Mouse (Mus musculus) thymus, postnatal 4 days (tissue): ENCODE measurements around the gene Hbb-bh2.
"Not testable (repeated sequence)": the region's sequence is repeated elsewhere in the genome, so short reads cannot be mapped to it uniquely, and the experiment has no call there.

Source experiments
- DNase-seq: peaks from one replicate; pipeline ENCODE4 v3.0.0; 2021

Gene Hbb-bh2

DNA sequence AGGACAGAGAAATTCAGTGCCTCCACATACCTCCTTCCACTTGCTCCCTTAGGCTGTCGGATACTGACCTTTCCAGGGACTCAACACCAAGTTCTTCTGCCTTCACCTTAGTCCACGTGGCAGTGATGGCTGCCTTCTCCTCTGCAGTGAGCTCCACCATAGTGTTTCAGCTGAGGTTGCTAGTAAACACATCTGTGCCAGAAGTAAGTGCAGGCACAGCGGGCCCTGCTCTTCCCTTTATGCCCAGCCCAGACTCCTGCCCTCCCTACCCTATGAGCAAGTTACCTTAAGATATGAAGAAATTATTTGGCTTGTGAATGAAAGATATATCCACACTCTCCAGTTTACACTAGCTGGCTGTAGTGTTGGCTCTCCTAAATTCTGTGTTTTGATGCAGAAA is at the start of gene Hbb-bh2:
Hbb-bh2 (minus strand) TSS at position 253 of the 400 bp plus-strand sequence.
- no peak for DNase-seq

DNA sequence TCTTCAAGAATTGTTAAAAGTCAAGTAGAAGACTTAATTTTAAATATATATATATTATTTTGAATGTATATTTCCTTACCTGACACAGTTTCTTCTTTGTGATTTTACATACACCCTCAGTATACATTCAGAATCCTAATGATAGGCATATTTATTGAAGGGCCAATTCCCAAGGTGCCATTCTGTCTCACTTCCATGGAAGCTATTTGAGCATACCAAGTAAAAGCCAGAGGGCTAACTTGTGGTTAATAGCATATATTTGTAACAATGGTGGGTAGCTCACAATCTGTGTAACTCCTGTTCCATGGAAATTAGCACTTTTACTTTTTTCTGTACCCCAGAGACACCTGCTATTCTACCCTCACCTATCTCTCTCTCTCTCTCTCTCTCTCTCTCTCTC is 45.8 kb upstream of the Hbb-bh2 start, which contains the start of gene Olfr66:
Olfr66 (minus strand) TSS at position 101 of the 400 bp plus-strand sequence.
- DNase-seq: no peak

DNA sequence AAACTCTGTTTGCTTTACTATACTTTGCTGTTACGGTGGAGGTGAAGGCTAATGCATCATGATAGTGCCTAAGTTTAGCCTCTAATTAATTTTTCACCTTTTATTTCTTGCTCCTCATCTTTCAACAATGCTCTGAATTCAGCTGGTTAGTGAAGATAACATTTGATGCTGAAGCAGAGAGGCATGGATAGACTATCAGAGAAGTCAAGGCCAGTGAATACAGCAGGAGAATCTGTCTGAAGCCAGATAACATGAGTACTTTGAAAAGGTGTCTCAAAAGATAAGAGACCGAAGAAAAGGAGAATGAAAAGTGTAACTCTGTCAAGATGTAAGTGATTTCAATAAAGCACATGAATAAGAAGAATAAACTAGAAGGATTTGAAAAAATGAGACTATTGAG is 36.8 kb upstream of the Hbb-bh2 start:
- DNase-seq: no peak

DNA sequence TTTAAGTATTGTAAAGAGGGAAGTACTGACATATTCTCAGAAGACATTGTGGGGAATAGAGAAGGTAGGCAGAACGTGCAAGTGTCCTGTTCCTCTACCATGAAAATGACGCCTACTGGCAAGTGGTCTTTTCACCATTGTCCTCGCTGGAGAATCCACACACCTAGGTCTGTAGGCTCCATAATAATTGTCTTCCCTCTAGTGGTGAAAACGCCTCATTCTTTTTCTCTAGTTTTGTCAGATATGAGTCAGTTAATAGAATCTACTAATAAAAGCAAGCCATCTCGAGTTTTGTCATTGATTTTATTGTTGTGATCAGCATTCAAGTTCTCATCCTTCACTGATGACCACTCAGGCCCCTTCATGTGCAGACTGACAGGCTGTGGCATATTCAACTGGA is 34.1 kb upstream of the Hbb-bh2 start:
- no peak for DNase-seq

DNA sequence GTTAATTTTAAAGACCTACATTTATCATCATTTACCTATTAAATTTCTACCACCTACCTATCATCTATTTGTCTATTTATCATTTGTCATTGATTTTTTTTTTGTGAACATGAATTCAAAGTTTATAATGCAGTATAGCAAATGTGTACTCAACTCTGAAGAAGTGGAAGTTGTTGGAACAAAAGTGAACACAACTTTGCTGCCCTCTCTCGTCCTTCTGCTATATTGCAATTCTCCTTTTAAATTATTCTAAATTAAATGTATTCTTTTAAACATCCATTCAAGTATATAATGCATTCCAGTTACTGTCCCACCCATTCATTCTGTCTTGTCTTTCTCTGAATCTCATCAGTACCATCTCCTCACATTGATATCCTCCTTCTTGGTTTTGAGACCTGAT is 32.7 kb upstream of the Hbb-bh2 start:
- DNase-seq: no peak

DNA sequence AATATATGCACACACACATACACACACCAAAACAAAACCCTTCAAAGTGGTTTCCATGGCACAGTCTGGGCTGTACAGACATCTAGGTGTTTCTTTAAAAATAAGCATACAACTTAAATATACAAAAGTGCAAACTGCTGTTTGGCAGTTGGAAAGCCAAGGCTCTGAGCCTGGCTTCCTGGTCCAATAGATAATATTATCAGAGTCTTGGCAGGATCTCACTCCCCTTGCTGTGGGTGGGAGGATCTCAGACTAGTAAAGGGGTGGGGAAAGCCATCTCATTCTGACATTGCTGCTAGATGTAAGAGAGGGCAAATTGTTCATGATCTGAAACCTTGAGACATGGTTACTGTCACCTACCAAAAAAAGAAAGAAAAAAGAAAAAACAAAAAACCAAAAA is 30.3 kb upstream of the Hbb-bh2 start:
- no peak for DNase-seq

DNA sequence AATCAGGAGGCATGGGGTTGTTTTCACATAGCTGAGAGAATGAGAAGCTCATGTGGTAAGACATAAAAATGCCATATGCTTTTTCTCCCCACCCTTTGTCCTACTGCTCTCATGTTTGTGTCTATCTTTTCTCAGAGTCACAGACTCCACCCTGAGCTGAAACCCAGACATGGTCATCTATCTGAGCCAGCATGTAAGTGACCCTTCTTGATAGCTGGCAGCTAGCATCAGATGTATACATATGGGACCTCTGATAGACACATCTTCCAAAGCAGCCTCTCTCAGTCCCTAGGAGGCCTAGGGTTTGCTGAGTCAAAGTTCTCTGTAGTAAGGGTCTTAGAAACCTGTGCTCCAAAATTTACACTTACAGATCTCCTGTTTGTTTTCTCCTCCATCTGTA is 25.4 kb upstream of the Hbb-bh2 start:
- no peak for DNase-seq

DNA sequence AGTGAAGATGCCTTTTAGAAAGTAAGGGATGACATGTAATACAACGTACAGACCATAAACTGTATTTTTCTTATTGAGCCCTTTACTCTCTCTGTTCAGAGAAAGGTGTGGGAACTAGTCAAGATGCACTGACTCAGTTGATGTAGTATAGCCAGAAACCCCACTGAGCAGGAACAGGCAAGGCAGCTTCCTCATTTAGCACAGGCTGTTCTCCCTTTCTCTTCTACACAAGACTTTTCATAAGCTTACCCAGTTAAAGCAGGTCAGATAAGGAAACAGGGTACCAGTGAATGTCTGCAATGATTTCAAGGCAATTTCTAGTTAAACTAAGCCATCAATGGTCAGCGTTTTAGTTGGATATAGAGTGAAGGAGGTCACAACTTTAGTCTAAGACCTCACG is 21.2 kb upstream of the Hbb-bh2 start:
- no peak for DNase-seq

DNA sequence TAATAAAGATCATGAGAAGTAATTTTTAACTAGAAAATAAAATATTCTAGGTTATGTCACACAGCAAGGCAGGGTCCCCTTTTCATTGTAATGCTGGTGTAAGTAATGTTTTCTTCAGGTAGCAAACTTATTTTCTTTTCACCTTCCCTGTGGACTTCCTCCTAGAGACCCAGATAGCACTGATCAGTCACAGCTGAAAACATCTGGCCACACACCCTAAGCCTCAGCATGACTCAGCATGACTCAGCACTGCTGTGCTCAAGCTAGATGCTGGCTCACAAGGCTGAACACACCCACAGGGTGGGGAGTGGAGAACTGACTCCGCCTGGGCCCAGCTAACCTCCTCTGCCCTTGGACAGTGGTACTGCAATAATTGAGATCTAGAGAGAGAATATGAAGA is 20.5 kb upstream of the Hbb-bh2 start:
- peak; percentile 34 for DNase-seq

DNA sequence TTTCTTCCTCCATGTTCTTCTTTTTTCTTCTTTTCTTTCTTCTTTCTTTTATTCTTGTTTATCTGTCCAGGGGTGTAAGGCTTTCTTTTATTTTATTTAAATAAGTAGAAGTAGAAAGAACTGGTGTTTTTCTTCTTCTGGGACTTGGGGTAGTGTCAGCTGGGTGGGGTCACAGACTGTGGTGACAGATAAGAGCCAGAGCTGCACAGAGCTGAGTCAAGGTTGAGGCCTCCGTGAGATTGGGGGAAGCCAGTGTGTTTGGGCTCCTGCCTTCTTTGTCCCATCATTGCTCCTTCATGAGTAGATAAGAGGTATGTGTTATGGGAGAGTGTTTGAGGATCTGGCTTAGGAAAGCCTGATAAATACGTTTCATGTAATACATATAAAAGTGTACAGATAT is 18.8 kb upstream of the Hbb-bh2 start:
- DNase-seq: no peak

DNA sequence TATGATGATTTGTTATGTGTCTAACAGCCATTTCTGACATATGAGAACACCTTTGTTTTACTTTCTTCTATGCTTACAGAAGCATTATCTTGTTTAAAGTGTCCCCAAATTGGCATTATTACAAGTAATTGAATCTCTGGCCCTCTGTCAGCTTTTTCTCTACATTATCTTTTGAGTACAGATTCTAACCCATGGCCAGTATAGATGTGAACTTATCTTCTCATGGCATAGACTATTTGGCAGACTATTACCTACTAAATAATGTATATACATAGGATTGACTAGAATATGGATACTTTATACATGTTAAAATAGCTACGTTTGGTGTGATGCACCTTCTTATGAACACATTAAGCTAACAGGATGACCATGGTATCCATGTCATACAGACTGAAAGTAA is 14.3 kb upstream of the Hbb-bh2 start:
- DNase-seq: no peak

DNA sequence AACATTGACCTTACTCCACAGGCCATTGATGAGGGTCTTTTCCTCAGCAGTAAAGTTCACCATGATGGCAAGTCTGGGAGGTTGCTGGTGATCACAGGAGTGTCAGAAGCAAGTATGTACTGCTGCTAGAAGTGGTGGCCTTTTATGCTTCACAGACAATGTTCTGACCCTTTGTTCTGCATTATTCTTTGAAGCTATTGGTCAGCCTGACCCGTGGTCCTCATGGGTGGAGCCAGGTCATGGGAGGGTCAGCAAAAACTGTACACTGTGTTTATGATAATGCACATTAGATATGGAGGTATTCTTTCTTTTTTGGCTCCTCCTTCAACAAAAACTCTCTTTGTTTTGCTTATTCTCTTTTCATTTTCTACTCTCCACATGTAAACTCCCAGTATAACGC is 12.8 kb upstream of the Hbb-bh2 start, which contains the start of gene Hbb-y:
Hbb-y (minus strand) TSS at position 127 of the 400 bp plus-strand sequence.
- no peak for DNase-seq

DNA sequence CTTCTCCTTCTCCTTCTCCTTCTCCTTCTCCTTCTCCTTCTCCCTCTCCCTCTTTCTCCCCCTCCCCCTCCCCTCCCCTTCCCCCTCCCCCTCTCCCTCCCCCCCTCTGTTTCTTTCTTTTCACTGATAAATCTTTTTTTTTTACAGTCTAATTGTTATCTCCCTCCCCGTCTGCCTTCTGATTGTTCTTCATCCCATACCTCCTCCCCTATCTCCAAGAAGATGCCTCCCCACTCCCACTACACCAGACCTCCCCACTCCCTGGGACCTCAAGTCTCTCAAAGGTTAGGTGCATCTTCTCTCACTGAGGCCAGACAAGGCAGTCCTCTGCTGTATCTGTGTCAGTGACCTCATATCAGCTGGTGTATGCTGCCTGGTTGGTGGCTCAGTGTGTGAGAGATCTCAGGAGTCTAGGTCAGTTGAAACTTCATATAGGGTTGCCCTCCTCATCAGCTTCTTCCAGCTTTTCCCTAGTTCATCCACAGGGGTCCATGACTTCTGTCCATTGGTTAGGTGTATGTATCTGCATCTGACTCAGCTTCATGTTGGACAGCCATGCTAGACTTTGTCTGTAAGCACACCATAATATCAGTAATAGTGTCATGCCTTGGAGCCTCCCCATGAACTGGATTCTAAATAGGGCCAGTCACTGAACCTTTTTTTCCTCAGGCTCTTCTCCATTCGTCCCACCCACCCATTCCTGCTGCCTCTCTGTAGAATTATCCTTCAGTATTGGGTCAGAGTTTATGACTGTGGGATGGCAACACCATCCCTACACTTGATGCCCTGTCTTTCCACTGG is 4.4 kb upstream of the Hbb-bh2 start:
- DNase-seq: no peak

DNA sequence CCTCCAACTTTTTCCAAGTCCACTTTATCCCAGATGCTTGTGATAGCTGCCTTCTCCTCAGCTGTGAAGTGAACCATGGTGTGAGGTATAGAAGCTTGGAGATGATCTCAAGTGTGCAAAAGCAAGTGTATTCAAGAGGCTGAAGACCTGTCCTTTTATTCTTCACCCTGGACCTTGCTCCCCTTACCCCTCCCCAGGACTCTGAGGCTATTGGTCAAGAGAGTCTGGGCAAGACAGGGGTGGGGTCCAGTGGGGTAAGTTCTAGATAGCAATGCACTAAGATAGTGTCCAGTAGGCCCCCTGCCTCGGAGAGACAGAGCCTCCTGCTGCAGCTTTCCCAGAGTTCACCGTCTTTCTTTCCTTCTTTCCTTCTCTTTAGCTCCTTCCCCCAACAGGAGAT is 2.7 kb upstream of the Hbb-bh2 start, which contains the start of gene Hbb-bh1:
Hbb-bh1 (minus strand) TSS at position 131 of the 400 bp plus-strand sequence.
- no peak for DNase-seq

DNA sequence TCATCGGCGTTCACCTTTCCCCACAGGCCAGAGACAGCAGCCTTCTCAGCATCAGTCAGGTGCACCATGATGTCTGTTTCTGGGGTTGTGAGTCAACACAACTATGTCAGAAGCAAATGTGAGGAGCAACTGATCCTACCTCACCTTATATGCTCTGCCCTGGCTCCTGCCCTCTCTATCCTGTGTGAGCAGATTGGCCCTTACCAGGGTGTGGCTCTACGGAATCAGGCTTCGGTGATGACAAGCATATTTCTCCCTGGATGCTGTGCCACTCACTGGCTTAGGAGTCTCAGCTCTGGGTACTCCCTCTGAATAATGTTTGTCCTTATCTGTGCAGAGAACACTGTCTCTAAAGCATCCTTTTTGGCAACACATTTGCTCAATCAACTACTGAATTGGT is 12.5 kb downstream of the Hbb-bh2 start, which contains the start of gene Hbb-bs:
Hbb-bs (minus strand) TSS at position 289 of the 400 bp plus-strand sequence.
- DNase-seq: no peak

DNA sequence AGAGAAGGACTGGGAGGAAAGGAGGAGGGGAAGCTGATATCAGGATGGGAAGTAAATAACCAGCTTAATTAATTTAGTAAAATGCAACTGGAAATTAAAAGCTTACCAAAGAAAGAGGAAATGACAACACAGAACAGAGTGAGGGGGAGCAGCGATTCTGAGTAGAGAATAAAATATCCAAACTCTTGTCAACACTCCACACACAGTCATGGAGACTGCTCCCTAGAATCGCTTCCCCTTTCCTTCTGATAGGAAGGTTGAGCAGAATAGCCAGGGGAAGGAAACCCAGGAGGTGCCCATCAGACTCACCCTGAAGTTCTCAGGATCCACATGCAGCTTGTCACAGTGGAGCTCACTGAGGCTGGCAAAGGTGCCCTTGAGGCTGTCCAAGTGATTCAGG is 13.2 kb downstream of the Hbb-bh2 start:
- DNase-seq: not testable (repeated sequence)

DNA sequence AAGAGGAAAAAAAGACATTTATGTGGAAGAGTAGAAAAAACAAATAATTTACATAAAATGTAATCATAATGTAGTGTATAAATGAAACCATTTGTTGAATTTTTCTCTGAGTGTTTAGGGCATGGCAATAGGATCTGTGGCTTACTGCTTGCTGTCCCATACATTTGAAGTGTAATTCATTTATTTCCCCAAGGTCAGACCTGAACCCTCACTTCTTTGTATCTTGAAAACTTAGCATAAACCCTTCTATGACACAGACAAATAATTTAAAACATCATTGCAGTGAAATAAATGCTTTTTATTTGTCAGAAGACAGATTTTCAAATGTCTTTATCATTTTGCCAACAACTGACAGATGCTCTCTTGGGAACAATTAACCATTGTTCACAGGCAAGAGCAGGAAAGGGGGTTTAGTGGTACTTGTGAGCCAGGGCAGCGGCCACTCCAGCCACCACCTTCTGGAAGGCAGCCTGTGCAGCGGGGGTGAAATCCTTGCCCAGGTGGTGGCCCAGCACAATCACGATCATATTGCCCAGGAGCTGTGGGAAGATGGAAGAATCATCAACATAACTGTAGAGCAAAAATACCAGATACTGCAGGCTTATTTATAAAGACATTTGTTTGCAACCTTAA is 13.9 kb downstream of the Hbb-bh2 start:
- no peak for DNase-seq

DNA sequence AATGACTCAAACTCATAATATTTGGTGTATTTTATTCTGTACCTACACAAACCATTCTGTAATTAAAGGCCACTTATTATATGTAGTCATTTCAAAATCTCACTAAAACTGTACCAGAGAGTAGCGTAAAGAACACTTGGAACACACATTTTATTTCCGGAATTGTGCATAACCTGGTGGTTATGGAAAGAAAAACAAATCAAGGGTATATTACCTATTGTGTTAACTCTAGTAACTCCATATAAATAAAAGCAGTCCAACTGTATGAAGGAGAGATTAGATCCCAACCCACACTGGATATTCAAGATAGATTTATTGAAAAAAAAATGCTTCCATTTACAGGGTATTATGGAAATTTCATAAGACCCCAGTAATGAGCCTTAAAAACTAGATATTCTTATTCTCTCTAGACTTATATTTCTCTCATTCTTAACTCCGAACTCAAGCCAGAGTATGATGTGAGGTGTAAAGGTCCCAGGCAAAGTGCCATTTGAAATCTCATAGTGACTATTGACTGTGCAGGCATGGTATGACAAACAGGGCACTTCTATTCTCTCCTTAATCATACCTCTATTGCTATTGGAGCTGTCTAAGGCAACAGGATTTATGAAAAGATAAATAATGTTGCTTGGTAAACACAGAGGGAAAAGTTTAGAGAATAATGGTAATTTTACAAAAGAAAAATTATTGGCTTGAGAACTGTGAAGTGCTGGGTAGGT is 14.6 kb downstream of the Hbb-bh2 start:
- no peak for DNase-seq

DNA sequence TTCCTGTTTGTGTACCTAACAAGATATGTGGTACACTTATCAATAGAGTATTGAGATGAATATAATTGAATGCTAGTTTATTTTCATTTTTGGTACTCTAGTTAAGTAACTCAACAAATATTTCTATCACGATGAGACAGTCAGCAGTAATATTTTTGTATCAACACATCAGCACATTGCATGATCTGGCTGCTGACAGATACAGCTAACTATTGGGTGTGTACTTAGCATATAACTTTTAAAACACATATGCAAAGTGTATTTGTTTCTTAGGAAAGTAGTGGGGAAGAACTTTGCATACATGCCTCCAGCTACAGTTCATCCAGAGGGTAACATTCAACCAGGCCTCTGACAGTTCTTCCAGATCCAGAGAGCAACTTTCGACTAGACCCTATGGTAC is 15.7 kb downstream of the Hbb-bh2 start:
- no peak for DNase-seq

DNA sequence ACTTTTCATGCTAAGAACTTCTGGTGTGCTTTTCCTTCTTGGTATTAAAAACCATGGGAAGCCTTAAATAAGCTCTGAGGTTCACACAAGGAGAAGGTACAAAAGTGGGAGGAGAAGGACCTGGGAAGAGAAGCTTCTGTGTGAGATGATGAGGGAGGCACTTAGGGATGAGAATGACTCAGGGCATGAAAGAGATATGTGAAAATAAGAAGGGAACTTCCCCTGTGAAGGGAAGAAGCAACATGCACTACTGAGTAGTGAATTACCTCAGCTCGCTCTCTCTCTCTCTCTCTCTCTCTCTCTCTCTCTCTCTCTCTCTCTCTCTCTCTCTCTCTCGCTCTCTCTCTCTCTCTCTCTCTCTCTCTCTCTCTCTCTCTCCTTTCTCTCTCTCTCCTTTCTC is 25.2 kb downstream of the Hbb-bh2 start:
- DNase-seq: not testable (repeated sequence)

DNA sequence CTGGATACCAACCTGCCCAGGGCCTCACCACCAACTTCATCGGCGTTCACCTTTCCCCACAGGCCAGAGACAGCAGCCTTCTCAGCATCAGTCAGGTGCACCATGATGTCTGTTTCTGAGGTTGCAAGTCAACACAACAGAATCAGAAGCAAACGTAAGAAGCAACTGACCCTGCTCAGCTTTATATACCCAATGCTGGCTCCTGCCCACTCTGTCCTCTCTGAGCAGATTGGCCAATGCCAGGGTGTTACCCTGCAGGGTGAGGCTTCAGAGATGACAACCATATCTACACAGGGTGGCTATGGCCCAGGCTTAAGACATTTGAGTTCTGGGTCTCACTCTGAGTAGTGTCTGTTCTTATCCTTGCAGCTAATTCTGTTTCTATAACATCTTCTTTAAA is 26.6 kb downstream of the Hbb-bh2 start, which contains the start of gene Hbb-bt:
Hbb-bt (minus strand) TSS at position 231 of the 400 bp plus-strand sequence.
- DNase-seq: no peak

DNA sequence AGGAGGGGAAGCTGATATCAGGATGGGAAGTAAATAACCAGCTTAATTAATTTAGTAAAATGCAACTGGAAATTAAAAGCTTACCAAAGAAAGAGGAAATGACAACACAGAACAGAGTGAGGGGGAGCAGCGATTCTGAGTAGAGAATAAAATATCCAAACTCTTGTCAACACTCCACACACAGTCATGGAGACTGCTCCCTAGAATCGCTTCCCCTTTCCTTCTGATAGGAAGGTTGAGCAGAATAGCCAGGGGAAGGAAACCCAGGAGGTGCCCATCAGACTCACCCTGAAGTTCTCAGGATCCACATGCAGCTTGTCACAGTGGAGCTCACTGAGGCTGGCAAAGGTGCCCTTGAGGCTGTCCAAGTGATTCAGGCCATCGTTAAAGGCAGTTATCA is 27.2 kb downstream of the Hbb-bh2 start:
- DNase-seq: not testable (repeated sequence)

DNA sequence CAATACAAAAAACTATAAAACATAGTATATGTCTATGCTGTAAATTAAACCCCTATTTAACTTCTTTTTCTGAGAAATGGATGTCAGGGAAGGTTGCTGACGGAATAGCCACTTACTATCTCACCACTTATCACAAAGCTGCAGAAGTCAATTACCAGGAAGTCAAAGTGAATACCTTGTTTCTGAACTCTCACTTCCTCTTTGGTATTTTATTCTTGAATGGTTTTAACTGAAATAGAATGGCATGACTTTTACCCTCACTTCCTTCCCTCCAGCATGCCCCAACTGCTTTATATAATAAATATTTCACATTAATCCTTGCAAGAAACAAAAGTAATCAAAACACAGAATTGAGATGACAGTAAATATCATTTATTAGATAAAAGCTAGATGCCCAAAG is 28.1 kb downstream of the Hbb-bh2 start:
- no peak for DNase-seq
